Mouse (Mus musculus): ENCODE data around the gene Arhgef6.

GRCm38 (mm10) chrX:57233596-57233995, 104.9 kb downstream of the Arhgef6 start:
- TF ChIP-seq CTCF (IDR thresholded peaks at IDR 0.05; ENCODE audit: extremely low read depth, insufficient read depth, insufficient read length, insufficient replicate concordance) (no peak), POLR2A (IDR thresholded peaks at IDR 0.05; ENCODE audit: low read depth, low read length) (no peak)
